Mouse (Mus musculus) ES-E14 (cell line): Measurements from ENCODE around the gene Ccdc62.

Experiments
- CHD2 ChIP-seq: IDR thresholded peaks from 2 replicates; pipeline ENCODE4 v1.6.1; 2014; ENCODE audit warnings: mild to moderate bottlenecking, low read depth, low read length, inconsistent platforms
- HCFC1 ChIP-seq: IDR thresholded peaks from 2 replicates; pipeline ENCODE4 v1.6.1; 2012; ENCODE audit warnings: low read length, inconsistent platforms, borderline replicate concordance; ENCODE audit not compliant: insufficient read depth
- MAFK ChIP-seq: IDR thresholded peaks from 2 replicates; pipeline ENCODE4 v1.6.1; 2014; ENCODE audit warnings: mild to moderate bottlenecking, low read depth, low read length, inconsistent platforms; ENCODE audit not compliant: insufficient read depth
- ZC3H11A ChIP-seq: IDR thresholded peaks from 2 replicates; pipeline ENCODE4 v1.6.1; 2012; ENCODE audit warnings: low read depth, mild to moderate bottlenecking, inconsistent platforms, low read length, borderline replicate concordance
- ZNF384 ChIP-seq: IDR thresholded peaks from 2 replicates; pipeline ENCODE4 v1.6.1; 2012; ENCODE audit warnings: low read depth, low read length, inconsistent platforms

DNA sequence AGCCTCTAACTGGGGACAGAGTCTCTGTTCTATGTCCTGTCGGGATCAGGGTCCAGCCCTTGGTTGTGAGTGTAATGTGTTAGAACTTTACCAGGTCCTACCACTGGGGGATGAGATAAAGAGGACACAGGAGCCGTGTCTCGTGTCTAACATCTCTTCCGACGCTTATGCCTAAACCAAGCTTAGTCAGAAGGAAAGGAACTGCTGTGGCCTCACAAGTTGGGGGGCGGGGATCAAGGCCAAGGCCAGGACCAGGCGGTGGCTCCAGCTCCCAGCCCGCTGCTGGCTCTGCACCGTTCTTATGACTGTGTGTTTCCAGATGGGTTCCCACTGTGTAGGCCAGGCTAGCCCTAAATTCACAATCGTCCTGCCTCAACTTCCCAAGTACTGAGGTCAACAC is 82.4 kb downstream of the Ccdc62 start:
- TF ChIP-seq HCFC1 (no peak), MAFK (no peak), ZNF384 (no peak), CHD2 (no peak), ZC3H11A (no peak)
